Mouse (Mus musculus) midbrain, embryonic 14.5 days (tissue): ENCODE results near the gene Lmnb2. TPM values are rescaled to one million over a fixed set of nuclear protein-coding genes. Genes with fewer than 3 reads are reported as not detected.

Experiments
- ATAC-seq: fragments of 200-750 bp; cut with Nextera tagmentation; 2 replicates; pipeline ENCODE4 v1.8.0; 2017; ENCODE audit warnings: moderate number of reproducible peaks, moderate library complexity; ENCODE audit not compliant: low FRiP score, low TSS enrichment
- DNase-seq: peaks from one replicate; pipeline ENCODE4 v3.0.0-alpha.2; 2015
- H3K27ac ChIP-seq: fragments of 300-500 bp; sonication (generic); replicated peaks from 2 replicates; pipeline ENCODE4 v1.5.1; 2014; ENCODE audit warnings: mild to moderate bottlenecking, low read depth, low read length, moderate library complexity
- H3K27me3 ChIP-seq: fragments of 300-500 bp; sonication (generic); 2 replicates; pipeline ENCODE4 v1.6.1; 2014; ENCODE audit warnings: low read length, control low read depth, mixed read lengths; ENCODE audit not compliant: control insufficient read depth, insufficient read depth
- H3K36me3 ChIP-seq: fragments of 300-500 bp; sonication (generic); 2 replicates; pipeline ENCODE4 v1.6.1; 2014; ENCODE audit warnings: low read length, control low read depth; ENCODE audit not compliant: control insufficient read depth, insufficient read depth
- H3K4me1 ChIP-seq: fragments of 300-500 bp; sonication (generic); 2 replicates; pipeline ENCODE4 v1.6.1; 2014; ENCODE audit warnings: mild to moderate bottlenecking, antibody characterized with exemption, low read length, control low read depth; ENCODE audit not compliant: control insufficient read depth, insufficient read depth
- H3K4me2 ChIP-seq: fragments of 300-500 bp; sonication (generic); 2 replicates; pipeline ENCODE4 v1.6.1; 2014; ENCODE audit warnings: mild to moderate bottlenecking, low read length, moderate library complexity
- H3K4me3 ChIP-seq: fragments of 300-500 bp; sonication (generic); replicated peaks from 2 replicates; pipeline ENCODE4 v1.5.1; 2014; ENCODE audit warnings: low read depth, low read length
- H3K9ac ChIP-seq: fragments of 300-500 bp; sonication (generic); replicated peaks from 2 replicates; pipeline ENCODE4 v1.6.1; 2014; ENCODE audit warnings: mild to moderate bottlenecking, low read length, moderate library complexity
- H3K9me3 ChIP-seq: fragments of 300-500 bp; sonication (generic); 2 replicates; pipeline ENCODE4 v1.6.1; 2016; ENCODE audit warnings: low read length, control low read depth, mixed read lengths; ENCODE audit not compliant: control insufficient read depth
- WGBS: fragments of 180-500 bp; shearing (Covaris S2); extraction: QIAGEN DNeasy Blood & Tissue Kit; methylation state at CpG from one replicate; pipeline ENCODE4 v1.1.7; 2014; 5-methylcytosine and 5-hydroxymethylcytosine counted together
- polyA plus RNA-seq: library from polyadenylated mRNA; unstranded; fragments of >200 nt; fragmentation: Nextera tagmentation; extraction: Ambion mirVana; gene quantifications from 2 replicates; pipeline ENCODE4 v1.2.1, GENCODE M21; 2014

The Lmnb2 gene
- polyA plus RNA-seq, 1 experiment from 2014 or later: 13.9 TPM

- Histone ChIP-seq H3K4me2 (peak overlapping the region; percentile 96), H3K4me3 (no peak overlapping the region), H3K9me3 (no peaks in the 10 kb centered on the region), H3K27me3 (no peaks in the 10 kb centered on the region), H3K4me1 (peaks cover 7% of the 10 kb centered on the region), H3K36me3 (peaks cover 59% of the 10 kb centered on the region), H3K9ac (no peak overlapping the region), H3K27ac (peak overlapping the region; percentile 64)
- ATAC-seq (no peak), DNase-seq (peak; percentile 15)
- WGBS: 91% methylated on average over 19 of the region's 19 CpGs
Measured at GRCm38 (mm10) chr10:80901409-80902272, 16.4 kb downstream of the Lmnb2 start.

GRCm38 (mm10) chr10:80900318-80901247, 17.5 kb downstream of the Lmnb2 start, which contains the start of gene Timm13:
TSS of gene Timm13 (minus strand) at chr10:80900969.
- Histone ChIP-seq H3K36me3 (peaks cover 59% of the 10 kb centered on the region), H3K9me3 (no peaks in the 10 kb centered on the region), H3K27me3 (no peaks in the 10 kb centered on the region), H3K4me3 (peak within 1 kb of the TSS; percentile 96), H3K4me1 (peaks cover 7% of the 10 kb centered on the region), H3K9ac (peak within 1 kb of the TSS; percentile 79), H3K4me2 (peak within 1 kb of the TSS; percentile 96), H3K27ac (peak within 1 kb of the TSS; percentile 88)
- WGBS: under 1% methylated on average over 72 of the region's 72 CpGs
- ATAC-seq (peak; percentile 94), DNase-seq (peak; percentile 99)

DNA sequence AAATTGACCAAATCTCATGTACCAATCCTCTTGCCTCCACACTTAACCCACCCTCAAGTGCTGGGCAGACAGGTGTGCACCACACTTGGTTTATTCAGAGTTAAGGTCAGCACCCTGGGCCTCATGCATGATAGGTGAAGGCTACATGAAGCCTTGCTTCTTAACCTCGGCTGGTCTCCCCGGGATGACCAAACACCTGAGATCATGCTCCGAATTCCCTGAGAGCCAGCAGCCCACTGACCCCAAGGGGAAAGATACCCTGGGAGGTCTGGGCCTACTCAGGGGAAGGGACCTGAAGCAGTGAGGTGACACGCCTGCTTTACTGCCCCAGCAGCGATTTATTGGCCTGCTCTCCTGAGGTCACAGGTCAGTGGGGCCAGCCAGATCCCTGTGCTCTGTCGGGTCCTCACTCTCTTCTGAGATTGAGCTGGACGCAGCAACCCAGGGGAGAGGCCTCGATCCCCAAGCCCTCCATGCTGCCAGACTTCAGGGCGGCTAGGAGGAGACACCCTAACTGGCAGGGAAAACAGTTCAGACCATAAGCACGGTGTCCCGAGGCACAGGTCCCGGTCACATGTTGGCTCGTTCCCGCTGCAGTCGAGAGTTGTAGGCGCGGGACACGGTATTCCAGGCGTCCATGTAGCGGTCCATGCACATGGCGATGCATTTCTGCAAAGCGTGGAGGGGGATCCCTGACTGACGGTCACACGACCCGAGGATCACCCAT, 18.3 kb downstream of the Lmnb2 start:
- peak overlapping the region; percentile 88 for H3K27ac ChIP-seq
- peaks cover 7% of the 10 kb centered on the region for H3K4me1 ChIP-seq
- WGBS: 15% methylated on average over 25 of the region's 25 CpGs
- peak overlapping the region; percentile 96 for H3K4me2 ChIP-seq
- DNase-seq (no peak), ATAC-seq (no peak)
- peak overlapping the region; percentile 79 for H3K9ac ChIP-seq
- H3K9me3 ChIP-seq: no peaks in the 10 kb centered on the region
- peak overlapping the region; percentile 96 for H3K4me3 ChIP-seq
- H3K36me3 ChIP-seq: peaks cover 52% of the 10 kb centered on the region
- no peaks in the 10 kb centered on the region for H3K27me3 ChIP-seq

- Histone ChIP-seq H3K4me1 (peaks cover 7% of the 10 kb centered on the region), H3K4me3 (no peak overlapping the region; the same call in 1 of the 2 replicates), H3K9me3 (no peaks in the 10 kb centered on the region), H3K36me3 (peaks cover 45% of the 10 kb centered on the region), H3K27ac (no peak overlapping the region), H3K27me3 (no peaks in the 10 kb centered on the region), H3K4me2 (peak overlapping the region; percentile 96; the same call in 1 of the 2 replicates), H3K9ac (no peak overlapping the region)
- ATAC-seq: no peak
- 88% methylated on average over 8 of the region's 8 CpGs for WGBS
- DNase-seq: no peak
Measured at GRCm38 (mm10) chr10:80899074-80899473, 19.0 kb downstream of the Lmnb2 start.

- DNase-seq (no peak), ATAC-seq (no peak)
- Histone ChIP-seq H3K9me3 (no peaks in the 10 kb centered on the region), H3K27ac (no peak overlapping the region), H3K9ac (no peak overlapping the region), H3K4me3 (no peak overlapping the region), H3K4me2 (no peak overlapping the region; the same call in 1 of the 2 replicates), H3K27me3 (no peaks in the 10 kb centered on the region), H3K4me1 (peaks cover 7% of the 10 kb centered on the region), H3K36me3 (peaks cover 34% of the 10 kb centered on the region)
- WGBS: 28% methylated on average over 41 of the region's 41 CpGs
Measured at GRCm38 (mm10) chr10:80897861-80898510, 20.1 kb downstream of the Lmnb2 start.

GRCm38 (mm10) chr10:80896581-80897485, 21.2 kb downstream of the Lmnb2 start:
- 74% methylated on average over 24 of the region's 24 CpGs for WGBS
- Histone ChIP-seq H3K9ac (no peak overlapping the region), H3K27me3 (no peaks in the 10 kb centered on the region), H3K27ac (no peak overlapping the region), H3K4me3 (no peak overlapping the region), H3K36me3 (peaks cover 23% of the 10 kb centered on the region), H3K4me1 (peaks cover 7% of the 10 kb centered on the region), H3K4me2 (no peak overlapping the region), H3K9me3 (no peaks in the 10 kb centered on the region)
- no peak for DNase-seq
- ATAC-seq: no peak

DNA sequence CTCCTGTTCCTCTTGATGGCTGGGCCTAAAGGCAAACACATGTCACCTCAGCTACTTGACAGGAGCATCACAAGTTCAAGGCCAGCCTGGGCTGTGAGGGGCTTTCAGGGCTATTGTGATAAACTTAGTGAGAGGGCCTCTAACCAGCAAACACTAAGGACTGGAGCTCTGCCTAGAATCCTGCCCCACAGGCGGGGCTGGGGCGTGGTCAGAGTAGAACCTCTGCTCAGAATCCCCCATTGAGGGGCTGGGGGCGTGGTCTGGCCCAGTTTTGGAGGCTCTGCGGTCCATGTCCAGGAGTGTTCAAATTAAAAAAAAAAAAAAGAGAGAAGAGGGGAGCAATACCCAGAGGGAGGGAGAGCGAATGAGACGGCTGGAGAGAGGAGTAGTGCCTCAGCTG, 22.3 kb downstream of the Lmnb2 start:
- WGBS: 83% methylated on average over 6 of the region's 6 CpGs
- Histone ChIP-seq H3K27me3 (no peaks in the 10 kb centered on the region), H3K9ac (no peak overlapping the region), H3K36me3 (peaks cover 18% of the 10 kb centered on the region), H3K4me1 (peaks cover 7% of the 10 kb centered on the region), H3K9me3 (no peaks in the 10 kb centered on the region), H3K4me3 (no peak overlapping the region), H3K27ac (no peak overlapping the region), H3K4me2 (no peak overlapping the region)
- ATAC-seq (no peak), DNase-seq (no peak)
